Mouse (Mus musculus) CD4-positive, CD25-positive, alpha-beta regulatory T cell, adult 2 months (primary cell): ENCODE measurements at regions not wholly inside any gene's neighbourhood (a gene's known extent, or its start where the extent isn't known, plus 50 kb on each side); places are given as distances from the start of the nearest gene placed in this dataset.

ENCODE experiments used
- DNase-seq: peaks from one replicate; pipeline ENCODE4 v3.0.0-alpha.2; 2012; ENCODE audit warnings: low read depth, low spot score

GRCm38 (mm10) chr7:129048023-129048422 lies 208.8 kb upstream of the Plpp4 start:
- no peak for DNase-seq

- no peak for DNase-seq
Measured at GRCm38 (mm10) chr7:129049726-129050125, 207.1 kb upstream of the Plpp4 start.

- no peak for DNase-seq
Measured at GRCm38 (mm10) chr7:129050675-129051074, 206.2 kb upstream of the Plpp4 start.

- DNase-seq, result no peak
Measured at GRCm38 (mm10) chr7:129066891-129067290, 189.9 kb upstream of the Plpp4 start.

- no peak for DNase-seq
Measured at GRCm38 (mm10) chr7:129068137-129068536, 188.7 kb upstream of the Plpp4 start.

- no peak for DNase-seq
Measured at GRCm38 (mm10) chr7:129079786-129080185, 177.0 kb upstream of the Plpp4 start.

GRCm38 (mm10) chr7:129091441-129091840 lies 165.4 kb upstream of the Plpp4 start:
- no peak for DNase-seq

GRCm38 (mm10) chr7:129096374-129097069 lies 160.3 kb upstream of the Plpp4 start:
- DNase-seq, result no peak

- DNase-seq, result no peak
Measured at GRCm38 (mm10) chr7:129102437-129102836, 154.4 kb upstream of the Plpp4 start.

- DNase-seq, result no peak
Measured at GRCm38 (mm10) chr7:129134176-129134575, 122.7 kb upstream of the Plpp4 start.

GRCm38 (mm10) chr7:129134661-129135215 lies 122.1 kb upstream of the Plpp4 start:
- DNase-seq, result no peak

- DNase-seq, result no peak
Measured at GRCm38 (mm10) chr7:129137303-129137990, 119.4 kb upstream of the Plpp4 start.

GRCm38 (mm10) chr7:129141942-129142598 lies 114.8 kb upstream of the Plpp4 start:
- no peak for DNase-seq

- DNase-seq, result no peak
Measured at GRCm38 (mm10) chr7:129142599-129142949, 114.3 kb upstream of the Plpp4 start.

GRCm38 (mm10) chr7:129155577-129155976 lies 101.3 kb upstream of the Plpp4 start:
- DNase-seq, result no peak

- no peak for DNase-seq
Measured at GRCm38 (mm10) chr7:129169971-129170370, 86.9 kb upstream of the Plpp4 start.

GRCm38 (mm10) chr7:129190933-129191332 lies 65.9 kb upstream of the Plpp4 start:
- no peak for DNase-seq

GRCm38 (mm10) chr7:129207029-129207428 lies 49.8 kb upstream of the Plpp4 start:
- DNase-seq, result no peak
